Mouse (Mus musculus): ENCODE measurements around the gene Creb3l4.

The Creb3l4 gene

DNA sequence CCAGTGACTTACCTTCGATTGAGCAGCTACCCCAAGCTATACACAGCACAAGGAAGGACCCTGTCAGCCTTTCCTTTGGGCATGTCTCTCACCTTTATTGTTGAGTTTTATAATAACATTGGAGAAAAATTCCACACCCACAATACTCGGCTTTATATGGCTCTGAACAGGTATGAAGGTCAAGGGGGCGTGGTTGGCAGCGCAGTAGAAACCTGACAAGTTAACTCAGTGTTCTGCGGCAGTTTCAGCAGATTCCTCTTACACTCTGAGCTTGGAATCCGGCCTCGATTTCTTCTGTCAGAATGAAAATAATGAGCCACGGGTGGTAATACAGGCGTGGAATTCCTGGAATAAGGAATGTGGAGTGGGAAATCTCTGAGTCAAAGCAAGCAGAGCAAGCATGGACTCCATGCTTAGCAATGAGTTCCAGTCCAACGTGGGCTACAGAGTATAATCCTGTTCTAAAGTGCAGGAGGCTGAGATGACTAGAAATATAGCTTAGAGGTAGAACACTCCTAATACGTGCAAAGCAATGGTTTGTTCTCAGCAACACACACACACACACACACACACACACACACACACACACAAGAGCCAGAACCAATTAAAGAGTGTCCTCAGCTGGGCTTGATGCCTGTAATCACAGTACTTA lies 52.3 kb downstream of the Creb3l4 start:
- DNase-seq (ENCODE audit: low read depth, low spot score): no peak

All from A20 (cell line).